Mouse (Mus musculus) liver, postnatal 0 days (tissue): ENCODE results near the gene Ubl3.

Experiments used
- CTCF ChIP-seq: sonication (generic); IDR thresholded peaks from 2 replicates; pipeline ENCODE4 v1.5.1; 2016; ENCODE audit warnings: antibody characterized with exemption, low read depth
- EP300 ChIP-seq: IDR thresholded peaks from 2 replicates; pipeline ENCODE4 v1.6.1; 2016; ENCODE audit warnings: antibody characterized with exemption, low read depth, mild to moderate bottlenecking

DNA sequence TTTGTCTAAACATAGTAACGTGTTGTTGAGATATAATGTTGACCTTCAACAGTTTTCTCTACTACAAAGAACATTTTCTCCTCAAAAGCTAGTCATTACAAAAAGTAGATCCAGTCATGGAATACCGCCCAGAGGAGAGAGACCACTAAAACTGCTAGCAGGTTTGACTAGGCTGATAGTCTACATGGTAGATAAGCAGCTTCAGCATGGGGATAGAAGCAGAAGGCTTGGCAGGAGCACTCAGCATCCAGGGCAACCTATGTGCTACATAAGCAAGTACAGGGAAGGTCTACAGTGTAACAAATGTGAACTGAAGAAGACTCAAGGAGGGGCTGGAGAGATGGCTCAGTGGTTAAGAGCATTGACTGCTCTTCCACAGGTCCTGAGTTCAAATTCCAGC lies 7.9 kb downstream of the Ubl3 start:
- TF ChIP-seq CTCF, result no peak
- TF ChIP-seq EP300, result no peak
